Mouse (Mus musculus) heart, embryonic 13.5 days (tissue): ENCODE data around the gene Tpst2. TPM values are rescaled to one million over a fixed set of nuclear protein-coding genes. Genes with fewer than 3 reads are reported as not detected.
A peak's percentile ranks its signal among the peaks of the same experiment; 100 is the strongest.

Source experiments
- ATAC-seq: fragments of 200-750 bp; cut with Nextera tagmentation; 2 replicates; pipeline ENCODE4 v1.8.0; 2017; ENCODE audit warnings: moderate TSS enrichment; ENCODE audit not compliant: insufficient number of reproducible peaks, low FRiP score, low TSS enrichment; ENCODE audit errors: extremely low read depth
- H3K27ac ChIP-seq: fragments of 300-500 bp; sonication (generic); replicated peaks from 2 replicates; pipeline ENCODE4 v1.5.1; 2015; ENCODE audit warnings: moderate library complexity, mild to moderate bottlenecking, inconsistent platforms
- H3K27me3 ChIP-seq: fragments of 300-500 bp; sonication (generic); replicated peaks from 2 replicates; pipeline ENCODE4 v1.6.1; 2015; ENCODE audit warnings: mild to moderate bottlenecking, inconsistent platforms
- H3K36me3 ChIP-seq: fragments of 300-500 bp; sonication (generic); 2 replicates; pipeline ENCODE4 v1.6.1; 2015; ENCODE audit warnings: mild to moderate bottlenecking, inconsistent platforms
- H3K4me1 ChIP-seq: fragments of 300-500 bp; sonication (generic); 2 replicates; pipeline ENCODE4 v1.6.1; 2015; ENCODE audit warnings: inconsistent platforms
- H3K4me2 ChIP-seq: fragments of 300-500 bp; sonication (generic); 2 replicates; pipeline ENCODE4 v1.6.1; 2015; ENCODE audit warnings: inconsistent platforms, mild to moderate bottlenecking, moderate library complexity
- H3K4me3 ChIP-seq: fragments of 300-500 bp; sonication (generic); 2 replicates; pipeline ENCODE4 v1.5.1; 2015; ENCODE audit warnings: moderate library complexity, mild to moderate bottlenecking, inconsistent platforms
- H3K9ac ChIP-seq: fragments of 300-500 bp; sonication (generic); 2 replicates; pipeline ENCODE4 v1.6.1; 2015; ENCODE audit warnings: inconsistent platforms, mild to moderate bottlenecking, moderate library complexity
- H3K9me3 ChIP-seq: fragments of 300-500 bp; sonication (generic); 2 replicates; pipeline ENCODE4 v1.6.1; 2016; ENCODE audit warnings: inconsistent platforms
- WGBS: fragments of 180-500 bp; shearing (Covaris S2); methylation state at CpG from one replicate; pipeline ENCODE4 v1.1.7; 2015; ENCODE audit warnings: mixed read lengths; 5-methylcytosine and 5-hydroxymethylcytosine counted together
- polyA plus RNA-seq: library from polyadenylated mRNA; unstranded; fragments of >200 nt; fragmentation: Nextera tagmentation; extraction: Ambion mirVana; gene quantifications from 2 replicates; pipeline ENCODE4 v1.2.1, GENCODE M21; 2015

Gene Tpst2
- polyA plus RNA-seq, 1 experiment from 2014 or later = 36.8 TPM

GRCm38 (mm10) chr5:112290536-112290880, 14.0 kb downstream of the Tpst2 start:
- H3K4me2 ChIP-seq = peak overlapping the region; percentile 7
- H3K27ac ChIP-seq = no peak overlapping the region
- H3K9ac ChIP-seq = no peak overlapping the region
- H3K27me3 ChIP-seq = no peaks in the 10 kb centered on the region
- WGBS = 83% methylated on average over 8 of the region's 8 CpGs
- ATAC-seq = no peak
- H3K4me1 ChIP-seq = peaks cover 76% of the 10 kb centered on the region
- no peaks in the 10 kb centered on the region for H3K9me3 ChIP-seq
- peaks cover 4% of the 10 kb centered on the region; the same call in 1 of the 2 replicates for H3K36me3 ChIP-seq
- no peak overlapping the region for H3K4me3 ChIP-seq

GRCm38 (mm10) chr5:112291866-112292265, 15.4 kb downstream of the Tpst2 start:
- H3K36me3 ChIP-seq = no peaks in the 10 kb centered on the region
- H3K9ac ChIP-seq = no peak overlapping the region
- 91% methylated on average over 5 of the region's 5 CpGs for WGBS

GRCm38 (mm10) chr5:112292343-112292980, 16.0 kb downstream of the Tpst2 start:
- Histone ChIP-seq H3K27ac (no peak overlapping the region), H3K4me2 (no peak overlapping the region), H3K4me3 (no peak overlapping the region), H3K4me1 (peaks cover 79% of the 10 kb centered on the region), H3K27me3 (no peaks in the 10 kb centered on the region), H3K9me3 (no peaks in the 10 kb centered on the region), H3K9ac (no peak overlapping the region), H3K36me3 (no peaks in the 10 kb centered on the region)
- 75% methylated on average over 17 of the region's 17 CpGs for WGBS
- no peak for ATAC-seq

More at GRCm38 (mm10) chr5:112291866-112292265, 15.4 kb downstream of the Tpst2 start:
- Histone ChIP-seq H3K4me1 (peaks cover 79% of the 10 kb centered on the region), H3K9me3 (no peaks in the 10 kb centered on the region), H3K27ac (no peak overlapping the region), H3K4me3 (no peak overlapping the region), H3K27me3 (no peaks in the 10 kb centered on the region), H3K4me2 (no peak overlapping the region)
- no peak for ATAC-seq

GRCm38 (mm10) chr5:112293800-112294199, 17.3 kb downstream of the Tpst2 start:
- 57% methylated on average over 2 of the region's 2 CpGs for WGBS
- no peak overlapping the region for H3K27ac ChIP-seq
- H3K9me3 ChIP-seq = no peaks in the 10 kb centered on the region
- no peak overlapping the region for H3K9ac ChIP-seq
- H3K36me3 ChIP-seq = no peaks in the 10 kb centered on the region
- ATAC-seq = no peak
- no peak overlapping the region for H3K4me3 ChIP-seq
- H3K27me3 ChIP-seq = no peaks in the 10 kb centered on the region
- peaks cover 79% of the 10 kb centered on the region for H3K4me1 ChIP-seq
- H3K4me2 ChIP-seq = no peak overlapping the region

- 73% methylated on average over 4 of the region's 4 CpGs for WGBS
- peaks cover 81% of the 10 kb centered on the region for H3K4me1 ChIP-seq
- no peaks in the 10 kb centered on the region for H3K27me3 ChIP-seq
- no peak overlapping the region for H3K9ac ChIP-seq
- ATAC-seq = no peak
- no peak overlapping the region for H3K4me3 ChIP-seq
- no peaks in the 10 kb centered on the region for H3K36me3 ChIP-seq
- H3K27ac ChIP-seq = 0 out of 2 replicates have a peak overlapping the region, but pooled peaks have one; percentile 36
- H3K9me3 ChIP-seq = no peaks in the 10 kb centered on the region
- H3K4me2 ChIP-seq = no peak overlapping the region
Measured at GRCm38 (mm10) chr5:112294696-112295095, 18.2 kb downstream of the Tpst2 start.

GRCm38 (mm10) chr5:112295162-112295561, 18.7 kb downstream of the Tpst2 start:
- 33% methylated on average over 8 of the region's 8 CpGs for WGBS
- Histone ChIP-seq H3K4me3 (no peak overlapping the region), H3K4me2 (no peak overlapping the region), H3K4me1 (peaks cover 83% of the 10 kb centered on the region), H3K27me3 (no peaks in the 10 kb centered on the region), H3K9me3 (no peaks in the 10 kb centered on the region), H3K36me3 (no peaks in the 10 kb centered on the region), H3K27ac (no peak overlapping the region), H3K9ac (no peak overlapping the region)
- ATAC-seq = no peak

GRCm38 (mm10) chr5:112295564-112295963, 19.1 kb downstream of the Tpst2 start:
- Histone ChIP-seq H3K9me3 (no peaks in the 10 kb centered on the region), H3K9ac (no peak overlapping the region), H3K27me3 (no peaks in the 10 kb centered on the region), H3K36me3 (no peaks in the 10 kb centered on the region), H3K4me3 (no peak overlapping the region), H3K4me2 (no peak overlapping the region), H3K27ac (no peak overlapping the region), H3K4me1 (peaks cover 87% of the 10 kb centered on the region)
- ATAC-seq = no peak
- 65% methylated on average over 8 of the region's 8 CpGs for WGBS

GRCm38 (mm10) chr5:112296404-112297181, 20.1 kb downstream of the Tpst2 start:
- no peaks in the 10 kb centered on the region for H3K9me3 ChIP-seq
- no peak for ATAC-seq

GRCm38 (mm10) chr5:112297257-112297656, 20.8 kb downstream of the Tpst2 start:
- peak overlapping the region; percentile 63 for H3K27ac ChIP-seq
- no peak overlapping the region for H3K4me3 ChIP-seq
- WGBS = 58% methylated on average over 2 of the region's 2 CpGs
- peaks cover 83% of the 10 kb centered on the region for H3K4me1 ChIP-seq
- H3K9ac ChIP-seq = 0 out of 2 replicates have a peak overlapping the region, but pooled peaks have one; percentile 29
- ATAC-seq = no peak
- H3K36me3 ChIP-seq = peaks cover 3% of the 10 kb centered on the region; the same call in 1 of the 2 replicates
- no peak overlapping the region for H3K4me2 ChIP-seq
- no peaks in the 10 kb centered on the region for H3K9me3 ChIP-seq
- H3K27me3 ChIP-seq = no peaks in the 10 kb centered on the region

More at GRCm38 (mm10) chr5:112296404-112297181, 20.1 kb downstream of the Tpst2 start:
- H3K27me3 ChIP-seq = no peaks in the 10 kb centered on the region
- H3K4me2 ChIP-seq = no peak overlapping the region
- 33% methylated on average over 6 of the region's 6 CpGs for whole genome bisulfite sequencing
- H3K4me1 ChIP-seq = peaks cover 88% of the 10 kb centered on the region
- H3K9ac ChIP-seq = 0 out of 2 replicates have a peak overlapping the region, but pooled peaks have one; percentile 29
- peak overlapping the region; percentile 63 for H3K27ac ChIP-seq
- no peak overlapping the region for H3K4me3 ChIP-seq
- no peaks in the 10 kb centered on the region for H3K36me3 ChIP-seq

- no peak for ATAC-seq
- Histone ChIP-seq H3K4me2 (no peak overlapping the region), H3K9ac (peak overlapping the region; percentile 24; the same call in 1 of the 2 replicates), H3K36me3 (peaks cover 5% of the 10 kb centered on the region; the same call in 1 of the 2 replicates), H3K4me1 (peaks cover 71% of the 10 kb centered on the region), H3K27me3 (no peaks in the 10 kb centered on the region), H3K9me3 (no peaks in the 10 kb centered on the region), H3K27ac (peak overlapping the region; percentile 63), H3K4me3 (no peak overlapping the region)
- 72% methylated on average over 12 of the region's 12 CpGs for WGBS
Measured at GRCm38 (mm10) chr5:112298226-112298988, 21.9 kb downstream of the Tpst2 start.

GRCm38 (mm10) chr5:112299399-112299798, 22.9 kb downstream of the Tpst2 start:
- Histone ChIP-seq H3K27ac (peak overlapping the region; percentile 63), H3K9ac (no peak overlapping the region), H3K9me3 (no peaks in the 10 kb centered on the region), H3K4me1 (peaks cover 62% of the 10 kb centered on the region), H3K4me3 (no peak overlapping the region), H3K4me2 (no peak overlapping the region), H3K27me3 (no peaks in the 10 kb centered on the region), H3K36me3 (peaks cover 10% of the 10 kb centered on the region; the same call in 1 of the 2 replicates)
- ATAC-seq = no peak
- 82% methylated on average over 4 of the region's 4 CpGs for WGBS
